Mouse (Mus musculus) liver, embryonic 11.5 days (tissue): ENCODE measurements at regions not wholly inside any gene's neighbourhood (a gene's known extent, or its start where the extent isn't known, plus 50 kb on each side); places are given as distances from the start of the nearest gene placed in this dataset.

Experiments used
- ATAC-seq: fragments of 200-750 bp; cut with Nextera tagmentation; replicated peaks from 2 replicates; pipeline ENCODE4 v1.8.0; 2017; ENCODE audit warnings: moderate number of reproducible peaks, mild to moderate bottlenecking, moderate TSS enrichment, moderate library complexity; ENCODE audit not compliant: low FRiP score
- DNase-seq: peaks from one replicate; pipeline ENCODE4 v3.0.0-alpha.2; 2017; ENCODE audit warnings: low spot score
- H3K27ac ChIP-seq: fragments of 300-500 bp; sonication (generic); 2 replicates; pipeline ENCODE4 v1.5.1; 2014; ENCODE audit warnings: mild to moderate bottlenecking, low read depth, low read length, control low read depth
- H3K27me3 ChIP-seq: fragments of 300-500 bp; sonication (generic); replicated peaks from 2 replicates; pipeline ENCODE4 v1.6.1; 2014; ENCODE audit warnings: low read length, mixed read lengths; ENCODE audit not compliant: control insufficient read depth, insufficient read depth
- H3K36me3 ChIP-seq: fragments of 300-500 bp; sonication (generic); 2 replicates; pipeline ENCODE4 v1.6.1; 2014; ENCODE audit warnings: mild to moderate bottlenecking, low read length, moderate library complexity, mixed read lengths; ENCODE audit not compliant: control insufficient read depth, insufficient read depth
- H3K4me1 ChIP-seq: fragments of 300-500 bp; sonication (generic); replicated peaks from 2 replicates; pipeline ENCODE4 v1.6.1; 2014; ENCODE audit warnings: low read length, mixed read lengths; ENCODE audit not compliant: control insufficient read depth, insufficient read depth
- H3K4me2 ChIP-seq: fragments of 300-500 bp; sonication (generic); 2 replicates; pipeline ENCODE4 v1.6.1; 2014; ENCODE audit warnings: mild to moderate bottlenecking, control low read depth, moderate library complexity
- H3K4me3 ChIP-seq: fragments of 300-500 bp; sonication (generic); 2 replicates; pipeline ENCODE4 v1.5.1; 2014; ENCODE audit warnings: low read depth, low read length, control low read depth
- H3K9ac ChIP-seq: fragments of 300-500 bp; sonication (generic); 2 replicates; pipeline ENCODE4 v1.6.1; 2014; ENCODE audit warnings: low read depth, low read length, control low read depth
- H3K9me3 ChIP-seq: fragments of 300-500 bp; sonication (generic); 2 replicates; pipeline ENCODE4 v1.6.1; 2016; ENCODE audit warnings: low read length, inconsistent platforms, mixed read lengths; ENCODE audit not compliant: control insufficient read depth
- WGBS: fragments of 180-500 bp; shearing (Covaris S2); extraction: QIAGEN DNeasy Blood & Tissue Kit; methylation state at CpG from one replicate; pipeline ENCODE4 v1.1.7; 2014; 5-methylcytosine and 5-hydroxymethylcytosine counted together

- H3K27ac ChIP-seq: no peak overlapping the region
- no peaks in the 10 kb centered on the region for H3K36me3 ChIP-seq
- H3K4me3 ChIP-seq: no peak overlapping the region
- WGBS: 64% methylated on average over 1 of the region's 1 CpGs
- H3K9me3 ChIP-seq: no peaks in the 10 kb centered on the region
- no peak overlapping the region for H3K4me2 ChIP-seq
- H3K9ac ChIP-seq: no peak overlapping the region
- DNase-seq: no peak
- no peaks in the 10 kb centered on the region for H3K4me1 ChIP-seq
- no peaks in the 10 kb centered on the region for H3K27me3 ChIP-seq
- no peak for ATAC-seq
These were observed 558.5 kb upstream of the Klf4 start for GRCm38 (mm10) chr4:56090796-56091195.

GRCm38 (mm10) chr4:56088701-56089100 lies 556.4 kb upstream of the Klf4 start:
- H3K9ac ChIP-seq: no peak overlapping the region
- no peak for DNase-seq
- 65% methylated on average over 4 of the region's 4 CpGs for WGBS

DNA sequence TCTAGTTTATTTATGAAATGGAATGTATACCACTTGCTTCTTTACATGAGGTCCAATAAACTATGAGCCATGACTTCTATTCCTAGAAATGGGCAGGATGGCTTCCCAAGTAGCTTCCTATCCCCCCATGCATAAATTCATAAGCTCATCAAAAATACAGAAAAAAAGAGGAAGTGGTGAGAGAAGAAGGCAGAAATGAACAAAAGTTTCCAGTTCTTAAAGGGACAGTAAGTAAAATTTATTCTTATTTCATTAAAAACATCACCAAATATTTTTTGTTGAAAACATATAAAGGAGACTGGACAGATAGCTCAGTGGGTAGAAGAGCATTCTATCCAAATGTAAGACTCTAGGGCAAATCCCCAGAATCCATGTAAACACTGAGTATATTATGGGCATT lies 554.0 kb upstream of the Klf4 start:
- Histone ChIP-seq H3K27ac (no peak overlapping the region), H3K27me3 (no peaks in the 10 kb centered on the region), H3K9me3 (no peaks in the 10 kb centered on the region), H3K4me1 (no peaks in the 10 kb centered on the region), H3K4me3 (no peak overlapping the region), H3K9ac (no peak overlapping the region), H3K4me2 (no peak overlapping the region), H3K36me3 (no peaks in the 10 kb centered on the region)
- DNase-seq: no peak
- ATAC-seq: no peak

More at GRCm38 (mm10) chr4:56088701-56089100, 556.4 kb upstream of the Klf4 start:
- Histone ChIP-seq H3K36me3 (no peaks in the 10 kb centered on the region), H3K4me2 (no peak overlapping the region), H3K27me3 (no peaks in the 10 kb centered on the region), H3K4me3 (no peak overlapping the region), H3K9me3 (no peaks in the 10 kb centered on the region), H3K4me1 (no peaks in the 10 kb centered on the region), H3K27ac (no peak overlapping the region)
- ATAC-seq: no peak

GRCm38 (mm10) chr4:56084205-56084604 lies 551.9 kb upstream of the Klf4 start:
- Histone ChIP-seq H3K4me3 (no peak overlapping the region), H3K27me3 (no peaks in the 10 kb centered on the region), H3K36me3 (no peaks in the 10 kb centered on the region), H3K27ac (no peak overlapping the region), H3K9ac (no peak overlapping the region), H3K4me1 (no peaks in the 10 kb centered on the region), H3K9me3 (no peaks in the 10 kb centered on the region), H3K4me2 (no peak overlapping the region)
- DNase-seq (no peak), ATAC-seq (no peak)
- 70% methylated on average over 1 of the region's 1 CpGs for WGBS

GRCm38 (mm10) chr4:56082411-56082810 lies 550.1 kb upstream of the Klf4 start:
- H3K4me1 ChIP-seq: no peaks in the 10 kb centered on the region
- 74% methylated on average over 5 of the region's 5 CpGs for WGBS
- H3K36me3 ChIP-seq: no peaks in the 10 kb centered on the region
- no peak overlapping the region for H3K27ac ChIP-seq
- ATAC-seq (no peak), DNase-seq (no peak)
- H3K27me3 ChIP-seq: no peaks in the 10 kb centered on the region
- H3K4me2 ChIP-seq: no peak overlapping the region
- H3K9me3 ChIP-seq: no peaks in the 10 kb centered on the region
- H3K9ac ChIP-seq: no peak overlapping the region
- no peak overlapping the region for H3K4me3 ChIP-seq

DNA sequence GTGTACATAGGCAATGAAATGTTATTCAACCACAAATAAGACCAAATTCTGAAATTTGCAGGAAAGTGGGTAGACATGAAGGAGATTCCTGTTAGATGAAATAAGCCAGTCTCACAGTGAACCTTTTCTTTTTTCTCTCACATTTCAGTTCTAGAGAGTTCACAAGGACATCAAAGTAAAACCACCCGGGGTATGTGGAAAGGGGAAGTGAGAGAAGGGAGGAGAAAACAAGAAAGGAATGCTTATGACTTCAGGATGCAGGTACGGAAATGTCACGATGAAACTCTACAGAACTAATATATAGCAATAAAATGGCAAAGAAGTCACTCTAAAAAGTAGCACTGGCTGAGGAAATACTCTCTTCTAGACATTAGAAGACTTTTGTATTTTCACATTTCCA lies 548.7 kb upstream of the Klf4 start:
- WGBS: 59% methylated on average over 3 of the region's 3 CpGs

DNA sequence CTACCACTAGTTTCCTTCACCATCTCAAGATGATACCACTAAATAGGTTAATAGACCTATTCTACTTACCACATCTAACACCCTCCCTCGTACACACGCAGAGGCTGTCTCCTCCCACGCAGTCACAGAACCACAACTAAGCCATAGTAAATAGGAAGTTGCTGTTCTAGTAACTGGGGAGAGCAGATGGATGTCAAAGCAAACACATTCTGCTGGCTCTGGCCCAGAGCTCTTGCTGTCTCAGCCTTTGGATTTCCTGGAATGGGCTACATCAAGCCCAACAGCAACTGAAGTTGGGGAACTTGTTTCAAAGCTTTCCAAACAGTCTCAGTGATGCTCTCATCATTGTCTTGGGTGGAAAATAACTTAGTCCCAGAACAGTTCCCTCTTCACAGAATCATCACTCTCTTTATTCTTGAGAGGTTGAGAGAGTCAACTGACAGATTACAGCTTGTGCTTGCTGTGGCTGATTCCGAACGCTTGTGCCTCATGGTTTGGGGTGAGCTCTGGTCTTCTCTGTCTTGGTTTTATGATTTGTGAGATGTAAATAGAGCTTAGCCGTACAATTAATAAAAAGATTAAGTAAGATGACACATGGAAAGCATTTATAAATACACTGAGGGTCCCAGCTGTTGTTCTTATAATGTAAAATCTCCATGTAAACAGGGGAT lies 538.5 kb upstream of the Klf4 start:
- H3K9ac ChIP-seq: no peak overlapping the region

More for the DNA sequence above, 548.7 kb upstream of the Klf4 start:
- Histone ChIP-seq H3K4me1 (no peaks in the 10 kb centered on the region), H3K9me3 (no peaks in the 10 kb centered on the region), H3K4me2 (no peak overlapping the region), H3K4me3 (no peak overlapping the region), H3K36me3 (no peaks in the 10 kb centered on the region), H3K9ac (no peak overlapping the region), H3K27ac (no peak overlapping the region), H3K27me3 (no peaks in the 10 kb centered on the region)
- DNase-seq (no peak), ATAC-seq (no peak)

GRCm38 (mm10) chr4:56068859-56069258 lies 536.6 kb upstream of the Klf4 start:
- DNase-seq (no peak), ATAC-seq (no peak)
- no peak overlapping the region for H3K9ac ChIP-seq
- WGBS: 78% methylated on average over 4 of the region's 4 CpGs
- no peak overlapping the region for H3K4me3 ChIP-seq
- H3K36me3 ChIP-seq: no peaks in the 10 kb centered on the region
- no peak overlapping the region for H3K27ac ChIP-seq
- no peaks in the 10 kb centered on the region for H3K27me3 ChIP-seq
- no peak overlapping the region for H3K4me2 ChIP-seq
- H3K4me1 ChIP-seq: no peaks in the 10 kb centered on the region
- no peaks in the 10 kb centered on the region for H3K9me3 ChIP-seq

More for the DNA sequence above, 538.5 kb upstream of the Klf4 start:
- WGBS: 75% methylated on average over 6 of the region's 6 CpGs
- no peak for DNase-seq
- Histone ChIP-seq H3K27ac (no peak overlapping the region), H3K36me3 (no peaks in the 10 kb centered on the region), H3K9me3 (no peaks in the 10 kb centered on the region), H3K4me2 (no peak overlapping the region), H3K4me3 (no peak overlapping the region), H3K4me1 (no peaks in the 10 kb centered on the region), H3K27me3 (no peaks in the 10 kb centered on the region)
- no peak for ATAC-seq

DNA sequence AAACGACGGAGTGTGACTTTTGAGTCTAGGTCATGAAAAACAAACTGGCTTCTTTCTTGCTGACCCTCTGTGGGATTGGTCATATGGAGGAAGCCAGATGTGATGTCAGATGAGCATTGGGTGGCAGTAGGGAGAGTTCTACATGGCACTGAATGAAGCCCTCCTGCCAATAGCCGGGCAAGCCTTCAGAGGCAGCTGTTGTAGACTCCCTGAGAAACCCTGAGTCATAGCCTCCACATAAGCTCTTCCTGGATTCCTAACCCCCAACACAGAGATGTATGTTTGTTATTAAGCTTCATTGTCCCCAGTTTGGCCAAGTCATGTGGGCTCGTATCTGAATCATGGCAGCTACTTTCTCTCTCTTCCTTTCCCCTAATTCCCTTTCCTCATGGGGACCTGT lies 532.4 kb upstream of the Klf4 start:
- H3K4me2 ChIP-seq: no peak overlapping the region
- no peaks in the 10 kb centered on the region for H3K27me3 ChIP-seq
- no peak overlapping the region for H3K9ac ChIP-seq
- 83% methylated on average over 4 of the region's 4 CpGs for WGBS
- H3K4me1 ChIP-seq: no peaks in the 10 kb centered on the region
- no peak for ATAC-seq
- no peak for DNase-seq
- no peaks in the 10 kb centered on the region for H3K36me3 ChIP-seq
- no peak overlapping the region for H3K27ac ChIP-seq
- no peaks in the 10 kb centered on the region for H3K9me3 ChIP-seq
- H3K4me3 ChIP-seq: no peak overlapping the region
